Mouse (Mus musculus) neural tube, embryonic 11.5 days (tissue): ENCODE results near the gene Oit3. TPM values are rescaled to one million over a fixed set of nuclear protein-coding genes. Genes with fewer than 3 reads are reported as not detected.

Source experiments
- ATAC-seq: fragments of 200-750 bp; cut with Nextera tagmentation; 2 replicates; pipeline ENCODE4 v1.8.0; 2017; ENCODE audit warnings: moderate number of reproducible peaks, mild to moderate bottlenecking, moderate TSS enrichment, moderate library complexity; ENCODE audit not compliant: insufficient read depth, low FRiP score, low TSS enrichment
- DNase-seq: peaks from one replicate; pipeline ENCODE4 v3.0.0-alpha.2; 2015; ENCODE audit warnings: low spot score
- H3K27ac ChIP-seq: fragments of 300-500 bp; sonication (generic); 2 replicates; pipeline ENCODE4 v1.5.1; 2014; ENCODE audit warnings: low read depth, mild to moderate bottlenecking, low read length
- H3K27me3 ChIP-seq: fragments of 300-500 bp; sonication (generic); 2 replicates; pipeline ENCODE4 v1.6.1; 2014; ENCODE audit warnings: mild to moderate bottlenecking, low read length, mixed read lengths; ENCODE audit not compliant: control insufficient read depth, insufficient read depth
- H3K36me3 ChIP-seq: fragments of 300-500 bp; sonication (generic); 2 replicates; pipeline ENCODE4 v1.6.1; 2014; ENCODE audit warnings: mild to moderate bottlenecking, low read length, moderate library complexity, mixed read lengths; ENCODE audit not compliant: control insufficient read depth, insufficient read depth
- H3K4me1 ChIP-seq: fragments of 300-500 bp; sonication (generic); 2 replicates; pipeline ENCODE4 v1.6.1; 2014; ENCODE audit warnings: low read length, mixed read lengths; ENCODE audit not compliant: control insufficient read depth, insufficient read depth
- H3K4me2 ChIP-seq: fragments of 300-500 bp; sonication (generic); 2 replicates; pipeline ENCODE4 v1.6.1; 2014; ENCODE audit warnings: low read depth, mild to moderate bottlenecking, moderate library complexity
- H3K4me3 ChIP-seq: fragments of 300-500 bp; sonication (generic); 2 replicates; pipeline ENCODE4 v1.5.1; 2014; ENCODE audit warnings: low read depth, low read length
- H3K9ac ChIP-seq: fragments of 300-500 bp; sonication (generic); 2 replicates; pipeline ENCODE4 v1.6.1; 2014; ENCODE audit warnings: mild to moderate bottlenecking, low read length
- H3K9me3 ChIP-seq: fragments of 300-500 bp; sonication (generic); 2 replicates; pipeline ENCODE4 v1.6.1; 2016; ENCODE audit warnings: low read length; ENCODE audit not compliant: control insufficient read depth
- WGBS: fragments of 180-500 bp; shearing (Covaris S2); extraction: QIAGEN DNeasy Blood & Tissue Kit; methylation state at CpG from one replicate; pipeline ENCODE4 v1.1.7; 2014; 5-methylcytosine and 5-hydroxymethylcytosine counted together
- polyA plus RNA-seq: library from polyadenylated mRNA; unstranded; fragments of >200 nt; fragmentation: Nextera tagmentation; extraction: Ambion mirVana; gene quantifications from 2 replicates; pipeline ENCODE4 v1.2.1, GENCODE M21; 2014

Oit3 gene
- polyA plus RNA-seq, 1 experiment from 2014 or later, result 0.21 TPM

GRCm38 (mm10) chr10:59465546-59465945, 24.0 kb upstream of the Oit3 start:
- WGBS, result 92% methylated on average over 3 of the region's 3 CpGs
- Histone ChIP-seq H3K4me1 (no peaks in the 10 kb centered on the region), H3K9me3 (no peaks in the 10 kb centered on the region), H3K9ac (no peak overlapping the region), H3K4me3 (no peak overlapping the region), H3K36me3 (no peaks in the 10 kb centered on the region), H3K27me3 (no peaks in the 10 kb centered on the region), H3K27ac (no peak overlapping the region), H3K4me2 (no peak overlapping the region)
- ATAC-seq (no peak), DNase-seq (no peak)

GRCm38 (mm10) chr10:59462307-59462706, 20.7 kb upstream of the Oit3 start:
- WGBS, result 87% methylated on average over 6 of the region's 6 CpGs

GRCm38 (mm10) chr10:59459767-59460166, 18.2 kb upstream of the Oit3 start:
- Histone ChIP-seq H3K36me3 (no peaks in the 10 kb centered on the region), H3K27me3 (no peaks in the 10 kb centered on the region), H3K4me3 (no peak overlapping the region), H3K4me1 (no peaks in the 10 kb centered on the region; the same call in 1 of the 2 replicates), H3K4me2 (no peak overlapping the region), H3K9ac (no peak overlapping the region), H3K27ac (no peak overlapping the region), H3K9me3 (no peaks in the 10 kb centered on the region)
- ATAC-seq, result no peak
- no peak for DNase-seq
- WGBS, result 91% methylated on average over 12 of the region's 12 CpGs

More at GRCm38 (mm10) chr10:59462307-59462706, 20.7 kb upstream of the Oit3 start:
- no peaks in the 10 kb centered on the region for H3K27me3 ChIP-seq
- no peak overlapping the region for H3K4me2 ChIP-seq
- no peak for ATAC-seq
- no peak for DNase-seq
- no peak overlapping the region for H3K9ac ChIP-seq
- no peak overlapping the region for H3K4me3 ChIP-seq
- no peaks in the 10 kb centered on the region for H3K4me1 ChIP-seq
- no peaks in the 10 kb centered on the region for H3K9me3 ChIP-seq
- no peak overlapping the region for H3K27ac ChIP-seq
- H3K36me3 ChIP-seq, result no peaks in the 10 kb centered on the region

GRCm38 (mm10) chr10:59454631-59455030, 13.1 kb upstream of the Oit3 start:
- Histone ChIP-seq H3K36me3 (no peaks in the 10 kb centered on the region), H3K27ac (no peak overlapping the region), H3K4me2 (no peak overlapping the region), H3K9me3 (no peaks in the 10 kb centered on the region), H3K4me1 (no peaks in the 10 kb centered on the region; the same call in 1 of the 2 replicates), H3K27me3 (no peaks in the 10 kb centered on the region), H3K9ac (no peak overlapping the region), H3K4me3 (no peak overlapping the region)
- DNase-seq, result no peak
- WGBS, result 96% methylated on average over 15 of the region's 15 CpGs
- no peak for ATAC-seq

GRCm38 (mm10) chr10:59451839-59452238, 10.3 kb upstream of the Oit3 start:
- Histone ChIP-seq H3K9ac (no peak overlapping the region), H3K4me1 (no peaks in the 10 kb centered on the region; the same call in 1 of the 2 replicates), H3K9me3 (no peaks in the 10 kb centered on the region), H3K36me3 (no peaks in the 10 kb centered on the region), H3K4me2 (no peak overlapping the region), H3K27me3 (no peaks in the 10 kb centered on the region), H3K27ac (no peak overlapping the region), H3K4me3 (no peak overlapping the region)
- no peak; the same call in 1 of the 2 replicates for ATAC-seq
- 58% methylated on average over 5 of the region's 5 CpGs for WGBS
- DNase-seq, result peak; percentile 31

- Histone ChIP-seq H3K27ac (no peak overlapping the region), H3K4me2 (no peak overlapping the region), H3K9me3 (no peaks in the 10 kb centered on the region), H3K36me3 (no peaks in the 10 kb centered on the region), H3K4me3 (no peak overlapping the region), H3K9ac (no peak overlapping the region), H3K4me1 (no peaks in the 10 kb centered on the region; the same call in 1 of the 2 replicates), H3K27me3 (no peaks in the 10 kb centered on the region)
- DNase-seq, result no peak
- ATAC-seq, result no peak
- 83% methylated on average over 9 of the region's 9 CpGs for WGBS
Measured at GRCm38 (mm10) chr10:59447546-59447945, 6.0 kb upstream of the Oit3 start.

GRCm38 (mm10) chr10:59446911-59447437, 5.4 kb upstream of the Oit3 start:
- no peak overlapping the region for H3K9ac ChIP-seq
- H3K27me3 ChIP-seq, result no peaks in the 10 kb centered on the region
- H3K4me1 ChIP-seq, result no peaks in the 10 kb centered on the region; the same call in 1 of the 2 replicates
- DNase-seq (no peak), ATAC-seq (no peak)
- no peaks in the 10 kb centered on the region for H3K9me3 ChIP-seq
- H3K4me3 ChIP-seq, result no peak overlapping the region
- 86% methylated on average over 10 of the region's 10 CpGs for WGBS
- no peak overlapping the region for H3K27ac ChIP-seq
- no peak overlapping the region for H3K4me2 ChIP-seq
- no peaks in the 10 kb centered on the region for H3K36me3 ChIP-seq

GRCm38 (mm10) chr10:59444635-59445034, 3.1 kb upstream of the Oit3 start:
- no peak overlapping the region for H3K4me2 ChIP-seq
- H3K4me1 ChIP-seq, result no peaks in the 10 kb centered on the region; the same call in 1 of the 2 replicates
- H3K36me3 ChIP-seq, result no peaks in the 10 kb centered on the region
- no peaks in the 10 kb centered on the region for H3K9me3 ChIP-seq
- H3K27ac ChIP-seq, result no peak overlapping the region
- DNase-seq, result no peak
- no peak for ATAC-seq
- H3K27me3 ChIP-seq, result no peaks in the 10 kb centered on the region
- 47% methylated on average over 8 of the region's 8 CpGs for WGBS
- H3K9ac ChIP-seq, result no peak overlapping the region
- H3K4me3 ChIP-seq, result no peak overlapping the region

- Histone ChIP-seq H3K4me3 (no peak overlapping the region), H3K4me2 (no peak overlapping the region), H3K9me3 (no peaks in the 10 kb centered on the region), H3K4me1 (no peaks in the 10 kb centered on the region; the same call in 1 of the 2 replicates), H3K27me3 (no peaks in the 10 kb centered on the region), H3K27ac (no peak overlapping the region), H3K9ac (no peak overlapping the region), H3K36me3 (no peaks in the 10 kb centered on the region)
- no peak for ATAC-seq
- DNase-seq, result no peak
- 74% methylated on average over 3 of the region's 3 CpGs for WGBS
Measured at GRCm38 (mm10) chr10:59444106-59444505, 2.5 kb upstream of the Oit3 start.
